Mouse (Mus musculus) C2C12 (cell line): ENCODE data around the gene Crtc1. TPM values are rescaled to one million over a fixed set of nuclear protein-coding genes. Genes with fewer than 3 reads are reported as not detected.

ENCODE experiments used
- H3K27me3 ChIP-seq: one replicate; pipeline ENCODE4 v1.6.1; 2011; ENCODE audit not compliant: control insufficient read depth, insufficient read depth, insufficient read length
- H3K36me3 ChIP-seq: one replicate; pipeline ENCODE4 v1.6.1; 2011; ENCODE audit not compliant: control insufficient read depth, insufficient read depth
- H3K4me3 ChIP-seq: one replicate; pipeline ENCODE4 v1.5.1; 2011; ENCODE audit warnings: mild to moderate bottlenecking, control low read depth; ENCODE audit not compliant: poor library complexity, insufficient read depth, severe bottlenecking
- H3K79me2 ChIP-seq: one replicate; pipeline ENCODE4 v1.6.1; 2011; ENCODE audit not compliant: control insufficient read depth, insufficient read depth
- H3K79me3 ChIP-seq: one replicate; pipeline ENCODE4 v1.6.1; 2011; ENCODE audit warnings: low read depth, control low read depth
- H3ac ChIP-seq: one replicate; pipeline ENCODE3; 2011; ENCODE audit warnings: low read depth; ENCODE audit not compliant: control insufficient read depth, insufficient read length
- CEBPB ChIP-seq: IDR thresholded peaks from one replicate; pipeline ENCODE4 v1.6.1; 2011; ENCODE audit warnings: low read depth, mild to moderate bottlenecking, control low read depth, moderate library complexity
- CTCF ChIP-seq: IDR thresholded peaks from one replicate; pipeline ENCODE4 v1.5.1; 2011; ENCODE audit not compliant: control insufficient read depth, insufficient read depth, insufficient read length
- FOSL1 ChIP-seq: IDR thresholded peaks from one replicate; pipeline ENCODE4 v1.8.0; 2011; ENCODE audit warnings: mild to moderate bottlenecking, low read length; ENCODE audit not compliant: poor library complexity, insufficient read depth, severe bottlenecking
- MAX ChIP-seq: IDR thresholded peaks from one replicate; pipeline ENCODE4 v1.6.1; 2011; ENCODE audit warnings: mild to moderate bottlenecking, control low read depth
- MYOD1 ChIP-seq: IDR thresholded peaks from one replicate; pipeline ENCODE4 v1.6.1; 2011; ENCODE audit warnings: low read depth; ENCODE audit not compliant: control insufficient read depth, insufficient read length
- MYOG ChIP-seq: IDR thresholded peaks from one replicate; pipeline ENCODE4 v1.6.1; 2011; ENCODE audit not compliant: control insufficient read depth, insufficient read length; ENCODE audit errors: extremely low read depth
- USF1 ChIP-seq: IDR thresholded peaks from one replicate; pipeline ENCODE4 v1.6.1; 2011; ENCODE audit warnings: low read depth, mild to moderate bottlenecking, control low read depth, moderate library complexity
- polyA plus RNA-seq: library from polyadenylated mRNA; unstranded; fragments of >200 nt; fragmentation: generic; extraction: Trizol; gene quantifications from one replicate; pipeline ENCODE4 v1.2.1, GENCODE M21; 2012; ENCODE audit warnings: missing spikeins

The Crtc1 gene
- polyA plus RNA-seq, 1 experiment, result 11.7 TPM

DNA sequence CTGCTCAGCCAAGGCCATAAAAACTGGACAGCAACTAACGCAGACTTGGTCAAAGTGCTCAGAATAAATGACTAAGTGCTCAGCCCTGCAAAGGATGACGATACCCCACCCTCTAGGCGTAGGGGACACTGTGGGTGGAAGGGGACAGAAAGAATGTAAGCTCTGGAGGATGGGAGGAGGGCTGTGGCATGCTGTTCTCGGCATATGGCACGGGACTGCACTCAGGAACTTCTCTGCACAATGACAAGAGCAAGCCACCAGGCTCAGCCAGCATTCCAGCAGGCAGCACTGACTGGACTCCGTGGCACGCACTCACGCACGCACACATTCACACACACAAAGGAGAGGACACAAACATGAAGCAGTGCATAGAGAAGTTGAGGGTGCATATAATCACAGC, 21.2 kb upstream of the Crtc1 start:
- Histone ChIP-seq H3K79me3 (peaks cover 18% of the 10 kb centered on the region), H3K79me2 (peaks cover 62% of the 10 kb centered on the region), H3K27me3 (no peaks in the 10 kb centered on the region), H3K4me3 (no peak overlapping the region), H3ac (peak overlapping the region; percentile 39), H3K36me3 (peaks cover 18% of the 10 kb centered on the region)
- TF ChIP-seq FOSL1 (no peak), MYOD1 (no peak), CTCF (no peak), USF1 (no peak), CEBPB (no peak), MYOG (no peak), MAX (no peak)

DNA sequence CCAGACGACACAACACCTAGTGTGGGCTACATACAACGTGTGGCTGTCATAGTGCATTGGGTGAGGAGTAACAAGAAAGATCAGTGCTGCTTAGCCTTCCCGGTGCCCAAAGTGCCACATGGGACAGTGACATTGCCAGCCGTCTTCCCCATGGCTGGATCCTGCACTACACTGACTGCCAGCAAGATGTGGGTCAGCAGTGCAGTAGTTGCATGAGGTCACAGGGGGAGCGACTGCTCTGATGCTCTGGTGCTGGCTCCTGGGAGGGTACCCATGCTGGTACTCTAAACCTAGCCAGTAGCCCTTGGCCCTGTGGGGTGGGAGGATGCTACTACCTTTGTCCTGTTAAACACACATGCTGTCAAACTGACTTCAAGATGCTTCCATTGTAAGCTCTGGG, 20.8 kb upstream of the Crtc1 start:
- Histone ChIP-seq H3K79me3 (peaks cover 17% of the 10 kb centered on the region), H3K4me3 (no peak overlapping the region), H3K27me3 (no peaks in the 10 kb centered on the region), H3ac (peak overlapping the region; percentile 37), H3K79me2 (peaks cover 58% of the 10 kb centered on the region), H3K36me3 (peaks cover 15% of the 10 kb centered on the region)
- TF ChIP-seq CTCF, result no peak

DNA sequence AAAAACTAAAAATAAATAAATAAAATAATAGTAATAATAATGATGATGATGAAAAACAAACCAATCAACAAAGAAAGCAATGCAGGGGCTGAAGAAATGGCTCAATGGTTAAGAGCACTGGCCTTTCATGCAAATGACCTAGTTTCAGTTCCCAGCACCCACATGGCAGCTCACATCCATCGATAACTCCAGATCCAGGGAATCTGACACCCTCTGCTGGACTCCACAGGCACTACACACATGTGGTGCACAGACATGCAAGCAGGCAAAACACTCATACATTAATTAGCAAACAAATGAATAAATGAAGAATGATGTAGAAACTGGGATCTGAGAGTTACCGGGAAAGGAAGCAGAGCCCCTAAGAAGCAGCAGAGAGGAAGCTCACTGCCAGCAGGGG, 20.3 kb upstream of the Crtc1 start:
- Histone ChIP-seq H3K27me3 (no peaks in the 10 kb centered on the region), H3K79me2 (peaks cover 53% of the 10 kb centered on the region), H3K36me3 (peaks cover 15% of the 10 kb centered on the region), H3K79me3 (peaks cover 15% of the 10 kb centered on the region), H3K4me3 (no peak overlapping the region), H3ac (no peak overlapping the region)
- no peak for TF ChIP-seq CTCF
- TF ChIP-seq MAX, result no peak
- no peak for TF ChIP-seq CEBPB
- TF ChIP-seq FOSL1, result no peak
- no peak for TF ChIP-seq USF1
- TF ChIP-seq MYOG, result no peak
- no peak for TF ChIP-seq MYOD1

DNA sequence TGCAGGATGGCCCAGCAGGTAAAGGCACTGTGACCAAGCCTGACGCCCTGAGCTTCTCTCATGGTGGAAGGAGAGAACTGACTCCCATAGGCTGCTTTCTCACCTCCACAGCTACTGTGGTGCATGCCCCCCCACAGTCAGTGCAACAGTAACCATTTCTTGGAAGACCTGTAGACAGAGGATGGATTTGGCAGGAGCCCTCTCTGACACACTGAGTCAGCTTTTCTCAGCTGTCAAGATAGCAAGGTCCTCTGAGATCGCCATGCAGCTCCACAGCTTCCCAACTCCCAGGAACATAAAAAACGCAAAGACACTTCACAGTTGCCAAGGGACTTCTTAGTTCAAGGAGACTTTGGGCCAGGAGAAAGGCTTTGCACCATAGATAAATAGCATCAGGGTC, 19.1 kb upstream of the Crtc1 start:
- no peaks in the 10 kb centered on the region for H3K27me3 ChIP-seq
- peaks cover 41% of the 10 kb centered on the region for H3K79me2 ChIP-seq
- no peak for TF ChIP-seq MAX
- TF ChIP-seq USF1, result no peak
- no peak for TF ChIP-seq MYOG
- no peak for TF ChIP-seq CEBPB
- TF ChIP-seq FOSL1, result no peak
- no peak for TF ChIP-seq CTCF
- no peak for TF ChIP-seq MYOD1
- no peak overlapping the region for H3K4me3 ChIP-seq
- peaks cover 12% of the 10 kb centered on the region for H3K79me3 ChIP-seq
- no peak overlapping the region for H3ac ChIP-seq
- peaks cover 8% of the 10 kb centered on the region for H3K36me3 ChIP-seq

DNA sequence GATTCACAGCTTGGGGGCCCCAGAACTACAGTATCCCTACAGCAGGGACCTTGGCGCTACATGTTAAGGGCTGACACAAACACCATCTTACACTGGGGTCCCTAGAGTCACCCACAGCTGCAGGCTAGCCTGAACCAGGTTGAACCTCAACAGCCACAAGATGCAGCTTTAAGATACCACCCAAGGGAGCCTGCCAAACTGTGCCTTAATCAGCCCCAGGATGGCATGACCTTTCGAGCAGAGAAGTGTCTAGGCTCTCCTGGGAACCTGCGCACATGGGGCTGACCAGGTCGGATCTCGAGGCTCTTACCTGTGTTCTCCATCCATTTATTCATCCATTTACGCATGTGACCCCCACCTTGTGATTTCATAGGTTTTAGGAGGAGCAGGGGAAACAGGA, 18.5 kb upstream of the Crtc1 start:
- no peak for TF ChIP-seq FOSL1
- TF ChIP-seq CEBPB, result no peak
- no peak for TF ChIP-seq MYOG
- TF ChIP-seq MYOD1, result no peak
- TF ChIP-seq USF1, result no peak
- no peak for TF ChIP-seq MAX
- no peak for TF ChIP-seq CTCF
- Histone ChIP-seq H3K36me3 (peaks cover 8% of the 10 kb centered on the region), H3ac (no peak overlapping the region), H3K79me3 (peaks cover 12% of the 10 kb centered on the region), H3K79me2 (peaks cover 35% of the 10 kb centered on the region), H3K27me3 (no peaks in the 10 kb centered on the region), H3K4me3 (no peak overlapping the region)

DNA sequence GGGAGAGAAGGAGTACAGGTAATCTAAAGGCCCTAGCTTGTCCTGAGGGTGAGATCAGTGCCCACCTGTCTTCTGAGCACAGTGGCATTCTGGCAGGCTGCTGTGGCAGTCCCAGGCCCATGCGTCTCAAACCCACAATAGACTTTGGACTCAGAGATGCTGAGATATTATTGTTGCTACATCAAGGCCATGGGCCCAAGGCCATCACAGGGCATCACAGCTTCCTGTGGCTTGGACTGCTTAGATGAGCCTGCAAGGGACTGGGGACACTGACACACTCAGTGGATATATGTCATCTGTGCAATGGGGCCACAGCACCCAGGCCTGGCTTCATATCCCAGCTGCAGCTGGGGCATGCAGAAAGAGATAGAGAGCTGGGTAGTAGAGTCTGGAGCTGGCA, 17.6 kb upstream of the Crtc1 start:
- H3K36me3 ChIP-seq, result peaks cover 15% of the 10 kb centered on the region
- peaks cover 12% of the 10 kb centered on the region for H3K79me3 ChIP-seq
- TF ChIP-seq MAX, result no peak
- TF ChIP-seq MYOD1, result no peak
- TF ChIP-seq MYOG, result no peak
- no peak for TF ChIP-seq FOSL1
- no peak for TF ChIP-seq CTCF
- TF ChIP-seq USF1, result no peak
- TF ChIP-seq CEBPB, result no peak
- H3K4me3 ChIP-seq, result no peak overlapping the region
- H3K79me2 ChIP-seq, result peaks cover 34% of the 10 kb centered on the region
- no peaks in the 10 kb centered on the region for H3K27me3 ChIP-seq
- H3ac ChIP-seq, result no peak overlapping the region
